Mouse (Mus musculus) bone marrow macrophage, adult 2 months (primary cell): Measurements from ENCODE around the gene Hoxc6.

ENCODE experiments used
- CTCF ChIP-seq: IDR thresholded peaks from 2 replicates; pipeline ENCODE4 v1.5.1; 2012; ENCODE audit warnings: low read depth, mild to moderate bottlenecking, low read length, moderate library complexity
- POLR2A ChIP-seq: IDR thresholded peaks from 2 replicates; pipeline ENCODE4 v1.6.1; 2012; ENCODE audit warnings: mild to moderate bottlenecking, low read depth, low read length, borderline replicate concordance

- TF ChIP-seq CTCF (no peak), POLR2A (no peak)
These were observed 22.9 kb downstream of the Hoxc6 start for GRCm38 (mm10) chr15:103020899-103021418.
